In genomic region chr16:38705531-38706281, GRCm38 (mm10) we compare ENCODE assay signal across 19 mouse cellular contexts. TPM values are rescaled to one million over a fixed set of nuclear protein-coding genes. Genes with fewer than 3 reads are reported as not detected.
DNase-seq lines count a peak whose midpoint lies in the region; ATAC-seq and TF ChIP-seq lines count a peak whose summit lies in the region.
"Had no signal": no experiment of that assay in that cellular context is flagged by ENCODE, and none has a peak within 500 bp of the region (broad histone marks: within the 10 kb centered on the region; RNA-seq: fewer than 3 reads in every experiment).

No protein-coding gene starts in this region.

- no peak for TF ChIP-seq CTCF in lung, embryonic 14.5 days (IDR thresholded peaks at IDR 0.05; ENCODE audit: low read depth)
- no peak for TF ChIP-seq CTCF in stomach, postnatal 0 days (IDR thresholded peaks at IDR 0.05; ENCODE audit: low read depth)

- H3K36me3 ChIP-seq in heart, embryonic 11.5 days (ENCODE audit: control insufficient read depth, insufficient read depth, low read length): no peaks in the 10 kb centered on the region
- H3K36me3 ChIP-seq in lung, embryonic 14.5 days (ENCODE audit: insufficient read depth): peaks cover 7% of the 10 kb centered on the region; the same call in 1 of the 2 replicates
- H3K36me3 ChIP-seq in stomach, postnatal 0 days (ENCODE audit: control insufficient read depth, insufficient read depth, low read length): no peaks in the 10 kb centered on the region
- H3K36me3 ChIP-seq: forebrain, embryonic 10.5 days; limb, embryonic 12.5 days; liver, embryonic 15.5 days had no signal

- intact Hi-C loops in heart, postnatal 10 days (cut with DNase I): loop anchor here (10.0 kb wide), 1 partner anchor 71 kb away; no protein-coding TSS in a partner anchor

- H3K27me3 ChIP-seq in heart, embryonic 11.5 days (ENCODE audit: control insufficient read depth, insufficient read depth, low read length): no peaks in the 10 kb centered on the region
- H3K27me3 ChIP-seq in lung, embryonic 14.5 days (ENCODE audit: insufficient read depth, low read length): no peaks in the 10 kb centered on the region
- no peaks in the 10 kb centered on the region for H3K27me3 ChIP-seq in stomach, postnatal 0 days (ENCODE audit: control insufficient read depth, insufficient read depth, low read length)
- H3K27me3 ChIP-seq: limb, embryonic 12.5 days had no signal

- H3K4me3 ChIP-seq in heart, embryonic 11.5 days (ENCODE audit: low read depth, low read length): no peak overlapping the region
- no peak overlapping the region for H3K4me3 ChIP-seq in lung, embryonic 14.5 days (ENCODE audit: low read depth, low read length)
- no peak overlapping the region for H3K4me3 ChIP-seq in stomach, postnatal 0 days (ENCODE audit: low read depth, low read length)
- H3K4me3 ChIP-seq: forebrain, embryonic 10.5 days; limb, embryonic 12.5 days; liver, embryonic 15.5 days; myocyte had no signal

- no peaks in the 10 kb centered on the region for H3K9me3 ChIP-seq in heart, embryonic 11.5 days (replicated peaks; ENCODE audit: control insufficient read depth, low read length)
- no peaks in the 10 kb centered on the region for H3K9me3 ChIP-seq in lung, embryonic 14.5 days (ENCODE audit: low read depth, low read length)
- no peaks in the 10 kb centered on the region for H3K9me3 ChIP-seq in stomach, postnatal 0 days (ENCODE audit: control insufficient read depth, low read length)
- H3K9me3 ChIP-seq: forebrain, embryonic 10.5 days; limb, embryonic 12.5 days; liver, embryonic 15.5 days had no signal

- no peak for ATAC-seq in heart, embryonic 11.5 days (replicated peaks; ENCODE audit: insufficient number of reproducible peaks, low FRiP score, low TSS enrichment)
- ATAC-seq in lung, embryonic 14.5 days (ENCODE audit: insufficient read depth): peak; percentile 47; the same call in 1 of the 2 replicates
- ATAC-seq in stomach, postnatal 0 days (ENCODE audit: low FRiP score, low TSS enrichment): peak; percentile 69
- ATAC-seq: activated CD4-positive, CD25-positive, alpha-beta regulatory T cell, adult 4 months had no signal

- no peak for TF ChIP-seq EP300 in stomach, postnatal 0 days (optimal IDR thresholded peaks at IDR 0.05)

- H3K4me2 ChIP-seq in heart, embryonic 11.5 days: no peak overlapping the region
- H3K4me2 ChIP-seq in lung, embryonic 14.5 days: no peak overlapping the region
- H3K4me2 ChIP-seq in stomach, postnatal 0 days (replicated peaks; ENCODE audit: low read depth): no peak overlapping the region
- H3K4me2 ChIP-seq: limb, embryonic 12.5 days; liver, embryonic 15.5 days; midbrain, embryonic 11.5 days had no signal

- H3K27ac ChIP-seq in heart, embryonic 11.5 days (ENCODE audit: low read depth, low read length): 0 out of 2 replicates have a peak overlapping the region, but pooled peaks have one; percentile 29
- H3K27ac ChIP-seq in lung, embryonic 14.5 days (ENCODE audit: low read depth): peak overlapping the region; percentile 63
- H3K27ac ChIP-seq in stomach, postnatal 0 days (replicated peaks): peak overlapping the region; percentile 63
- H3K27ac ChIP-seq: forebrain, embryonic 10.5 days; limb, embryonic 12.5 days; liver, embryonic 15.5 days had no signal

- peaks cover 81% of the 10 kb centered on the region for H3K4me1 ChIP-seq in heart, embryonic 11.5 days (ENCODE audit: control insufficient read depth, insufficient read depth, low read length)
- H3K4me1 ChIP-seq in lung, embryonic 14.5 days (ENCODE audit: insufficient read depth): peaks cover 6% of the 10 kb centered on the region; the same call in 1 of the 2 replicates
- peaks cover 3% of the 10 kb centered on the region; the same call in 1 of the 2 replicates for H3K4me1 ChIP-seq in stomach, postnatal 0 days (replicated peaks; ENCODE audit: control insufficient read depth, insufficient read depth)

- H3K9ac ChIP-seq in heart, embryonic 11.5 days (ENCODE audit: low read depth, low read length): no peak overlapping the region
- H3K9ac ChIP-seq in lung, embryonic 14.5 days: no peak overlapping the region
- H3K9ac ChIP-seq in stomach, postnatal 0 days (ENCODE audit: low read length): no peak overlapping the region
- H3K9ac ChIP-seq: limb, embryonic 12.5 days; liver, embryonic 15.5 days had no signal

- 58% methylated on average over 9 of the region's 9 CpGs for WGBS in heart, embryonic 11.5 days (ENCODE audit: insufficient replicate concordance)
- 56% methylated on average over 9 of the region's 9 CpGs for WGBS in lung, embryonic 14.5 days
- 49% methylated on average over 9 of the region's 9 CpGs for WGBS in stomach, postnatal 0 days

- DNase-seq in heart, postnatal 10 days: no peak
- peak; percentile 39 for DNase-seq in testis, postnatal 14 days (ENCODE audit: low spot score)
- DNase-seq in testis, postnatal 10 days (ENCODE audit: low spot score): no peak
- DNase-seq in lung, embryonic 14.5 days: peak; percentile 48
- DNase-seq in stomach, postnatal 0 days (ENCODE audit: low spot score): no peak
- no peak for DNase-seq in cerebellum, adult 18-20 months
- no peak for DNase-seq in adrenal gland, postnatal 4 days (ENCODE audit: low spot score in 2 of 2)
- DNase-seq: cerebellum, adult 9-10 months; embryo, embryonic 11 days; kidney, adult 11 months; kidney, postnatal 14 days; thymus, postnatal 25 days had no signal

RNA-seq across cellular contexts. Expression of gene Arhgap31, which starts 7.4 kb away (rescaled TPM):
- polyA plus RNA-seq in heart, embryonic 11.5 days (2014; fragmentation: Nextera tagmentation; extraction: Ambion mirVana): 33.9 and 35.8 TPM in 2 replicates
- total RNA-seq in heart, postnatal 10 days (2021): 10 to 100 TPM; 58.3 to 65.7 TPM
- 21.6 and 22.0 TPM in 2 replicates for polyA plus RNA-seq in lung, embryonic 14.5 days (2014; fragmentation: Nextera tagmentation; extraction: Ambion mirVana)
- 3.1 and 3.4 TPM in 2 replicates for polyA plus RNA-seq in stomach, postnatal 0 days (2015; fragmentation: Nextera tagmentation; extraction: Ambion mirVana)
- total RNA-seq in adrenal gland, postnatal 4 days (2021): 10 to 100 TPM; 31.3 to 31.4 TPM

RNA-seq across cellular contexts. Expression of gene B4galt4, which starts 36.4 kb away (rescaled TPM):
- polyA plus RNA-seq in heart, embryonic 11.5 days (2014; fragmentation: Nextera tagmentation; extraction: Ambion mirVana): 31.0 and 33.8 TPM in 2 replicates
- 10 to 100 TPM; 10.1 to 13.0 TPM for total RNA-seq in heart, postnatal 10 days (2021)
- polyA plus RNA-seq in lung, embryonic 14.5 days (2014; fragmentation: Nextera tagmentation; extraction: Ambion mirVana): 36.6 and 39.0 TPM in 2 replicates
- polyA plus RNA-seq in stomach, postnatal 0 days (2015; fragmentation: Nextera tagmentation; extraction: Ambion mirVana): 9.1 and 9.3 TPM in 2 replicates
- 10 to 100 TPM; 13.1 to 14.9 TPM for total RNA-seq in adrenal gland, postnatal 4 days (2021)

Comparison
In these comparisons a context has a peak if more than half of its experiments do, and no peak if none do; other contexts are left out.
1. DNase-seq: peak in testis, postnatal 14 days (single experiment) and lung, embryonic 14.5 days (single experiment); none in heart, postnatal 10 days (0 of 2), testis, postnatal 10 days (single experiment), stomach, postnatal 0 days (single experiment), cerebellum, adult 18-20 months (0 of 2) and adrenal gland, postnatal 4 days (0 of 2).
2. Peak in every context shown above with its lines, with median percentiles within 50 percentile points of each other: H3K27ac ChIP-seq.